Mouse (Mus musculus): ENCODE measurements around the gene Osbpl8.

The Osbpl8 gene

GRCm38 (mm10) chr10:111234450-111235288 is 70.1 kb downstream of the Osbpl8 start:
- DNase-seq (ENCODE audit: low spot score in 2 of 2): no peak

GRCm38 (mm10) chr10:111235289-111235570 is 70.7 kb downstream of the Osbpl8 start:
- DNase-seq (ENCODE audit: low spot score in 2 of 2): no peak

DNA sequence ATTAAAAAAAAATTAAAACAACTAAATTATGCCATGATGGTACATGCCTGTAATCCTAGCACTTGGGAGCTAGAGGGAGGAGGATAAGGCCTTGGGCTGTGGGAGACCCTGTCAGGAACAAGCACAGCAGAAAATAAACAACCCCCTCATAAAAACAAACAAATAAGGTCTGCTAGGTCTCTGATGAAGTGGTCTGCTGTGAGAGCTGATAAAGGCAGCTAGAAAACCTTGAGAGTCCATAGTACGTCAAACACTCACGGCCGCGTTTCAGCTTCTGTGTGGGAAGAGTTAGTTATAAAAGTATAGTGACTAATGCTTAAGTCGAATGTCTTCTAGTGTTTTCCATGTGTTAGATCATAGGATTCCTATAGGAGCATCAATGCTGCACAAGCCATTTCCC is 72.9 kb downstream of the Osbpl8 start:
- DNase-seq (ENCODE audit: low spot score in 2 of 2): no peak

GRCm38 (mm10) chr10:111242677-111243076 is 78.1 kb downstream of the Osbpl8 start:
- no peak for DNase-seq (ENCODE audit: low spot score in 2 of 2)

DNA sequence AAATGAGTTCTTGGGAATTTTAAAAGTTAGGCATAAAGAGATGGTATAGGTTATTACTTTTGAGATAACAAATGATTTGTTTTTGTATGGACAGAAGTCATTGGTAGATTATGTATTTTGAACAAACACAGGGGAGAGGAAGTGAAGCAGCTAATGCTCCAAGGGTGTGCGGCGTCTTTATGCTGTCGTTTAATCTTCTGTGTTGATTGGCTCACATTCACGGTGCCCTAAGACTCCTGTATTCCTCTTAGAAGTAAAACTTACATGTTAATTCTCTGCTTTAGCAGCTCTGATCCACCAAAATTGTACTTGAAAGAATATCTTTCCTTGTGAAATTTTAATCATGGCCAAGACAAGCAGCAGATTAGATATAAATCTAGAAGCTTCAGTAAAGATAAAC is 83.1 kb downstream of the Osbpl8 start:
- DNase-seq (ENCODE audit: low spot score in 2 of 2): no peak

- DNase-seq (ENCODE audit: low spot score in 2 of 2): no peak
These were observed 83.6 kb downstream of the Osbpl8 start for GRCm38 (mm10) chr10:111248177-111248576.

DNA sequence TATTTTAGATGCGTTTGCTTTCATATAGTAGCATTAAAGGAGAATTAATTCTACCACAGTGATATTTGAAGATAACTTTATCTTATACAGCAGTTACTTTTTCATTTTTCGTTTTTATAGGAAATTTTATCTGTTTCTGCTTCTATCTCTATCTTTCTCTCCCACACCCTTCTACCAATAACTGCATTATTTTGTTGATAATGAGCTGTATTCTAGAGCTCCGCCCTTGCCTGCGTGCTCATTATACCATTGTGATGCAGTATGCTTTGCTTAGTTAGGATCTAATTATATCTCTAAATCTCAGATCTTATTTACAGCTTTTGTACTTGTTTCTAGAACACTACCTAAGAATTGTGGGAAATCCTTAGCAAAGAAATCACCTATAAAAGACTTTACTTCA is 85.6 kb downstream of the Osbpl8 start:
- no peak for DNase-seq (ENCODE audit: low spot score in 2 of 2)

DNA sequence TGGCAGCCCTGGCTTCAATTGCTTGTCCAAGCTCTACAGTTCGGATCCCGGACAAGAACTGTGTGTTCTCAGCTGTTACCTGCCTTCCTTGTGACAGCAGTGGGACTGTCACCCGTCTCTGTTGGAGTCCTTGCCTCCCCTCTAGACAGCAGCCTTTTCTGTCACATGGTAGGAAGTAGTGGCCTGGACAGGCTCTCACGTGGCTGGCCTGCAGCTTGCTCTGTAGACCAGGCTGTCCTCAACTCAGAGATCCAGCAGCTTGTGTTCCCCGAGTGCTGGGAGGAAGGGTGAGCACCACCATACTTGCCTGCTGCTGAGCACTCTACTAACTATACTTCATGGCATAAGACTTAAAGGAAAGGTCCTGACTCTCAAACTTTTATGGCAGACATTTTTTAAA is 87.1 kb downstream of the Osbpl8 start:
- DNase-seq (ENCODE audit: low spot score in 2 of 2): no peak

DNA sequence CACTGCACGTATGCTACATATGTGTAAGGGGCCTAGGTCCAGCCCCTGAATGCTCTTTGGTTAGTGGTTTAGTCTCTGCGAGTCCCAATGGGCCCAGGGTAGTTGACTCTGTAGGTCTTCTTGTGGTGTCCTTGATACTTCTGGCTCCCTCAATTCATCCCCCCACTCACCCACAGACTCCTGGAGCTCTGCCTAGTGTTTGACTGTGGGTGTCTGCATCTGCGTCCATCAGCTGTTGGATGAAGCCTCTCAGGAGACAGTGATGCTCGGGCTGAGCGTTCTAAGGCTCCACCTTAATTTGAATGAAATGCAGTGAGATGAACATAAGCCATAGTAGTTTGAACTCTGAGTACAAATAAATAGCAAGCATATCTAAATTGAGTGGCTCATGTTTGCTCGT is 90.7 kb downstream of the Osbpl8 start:
- no peak for DNase-seq (ENCODE audit: low spot score in 2 of 2)

DNA sequence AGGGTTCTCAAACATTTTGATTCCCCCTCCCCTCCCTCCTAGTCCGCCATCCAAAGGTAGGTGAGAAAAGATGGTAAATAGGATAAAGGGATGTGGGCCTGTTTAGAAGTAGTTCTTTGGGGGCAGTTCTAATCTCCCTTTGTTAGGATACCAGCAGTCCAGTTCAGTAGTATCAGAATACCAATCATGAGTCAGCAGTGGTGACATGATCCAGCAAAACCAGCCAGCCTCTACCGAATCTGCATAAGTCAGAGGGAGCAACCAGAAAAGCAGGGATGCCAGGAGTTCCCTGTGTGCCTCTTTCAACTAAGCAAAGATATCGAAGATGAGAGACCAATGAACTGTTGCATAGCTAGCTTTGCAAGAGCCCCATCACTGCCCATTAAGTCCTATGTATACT is 91.6 kb downstream of the Osbpl8 start:
- no peak for DNase-seq (ENCODE audit: low spot score in 2 of 2)

DNA sequence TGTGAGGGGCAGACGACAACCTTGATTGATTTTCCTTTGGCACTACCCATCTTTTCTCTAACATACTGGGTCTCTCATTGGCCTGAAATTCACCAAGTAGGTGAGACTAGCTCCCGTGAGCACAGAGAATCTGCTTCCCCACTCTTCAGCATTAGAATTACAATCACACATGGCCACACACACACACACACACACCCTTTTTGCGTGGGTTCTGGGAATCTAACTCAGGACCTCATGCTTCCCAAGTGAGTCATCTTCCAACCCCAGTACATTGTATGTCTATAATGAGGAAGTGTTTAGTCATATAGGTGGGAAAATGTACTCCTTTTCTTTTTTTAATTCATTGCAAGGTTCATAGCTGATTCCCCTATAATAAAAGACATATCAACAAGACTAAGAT is 92.8 kb downstream of the Osbpl8 start:
- DNase-seq (ENCODE audit: low spot score in 2 of 2): no peak

- DNase-seq (ENCODE audit: low spot score in 2 of 2): no peak
These were observed 93.7 kb downstream of the Osbpl8 start for GRCm38 (mm10) chr10:111258256-111258655.

GRCm38 (mm10) chr10:111271687-111272086 is 107.1 kb downstream of the Osbpl8 start:
- no peak for DNase-seq (ENCODE audit: low spot score in 2 of 2)

DNA sequence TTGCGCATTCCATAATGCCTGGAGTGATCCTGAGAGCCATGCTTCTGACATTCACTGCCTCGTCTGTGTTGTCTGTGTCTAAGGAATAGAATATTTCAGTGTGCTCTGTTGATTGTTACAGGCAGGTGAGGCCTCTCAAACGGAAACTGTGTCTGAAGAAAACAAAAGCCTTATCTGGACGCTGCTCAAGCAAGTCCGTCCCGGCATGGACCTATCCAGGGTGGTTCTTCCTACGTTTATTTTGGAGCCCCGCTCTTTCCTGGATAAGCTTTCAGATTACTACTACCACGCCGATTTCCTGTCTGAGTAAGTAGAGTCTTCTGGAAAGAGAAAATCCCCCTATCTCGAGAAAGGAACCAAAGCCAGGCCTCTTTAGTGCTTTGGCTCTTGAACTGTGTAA is 108.4 kb downstream of the Osbpl8 start:
- no peak for DNase-seq (ENCODE audit: low spot score in 2 of 2)

- no peak for DNase-seq (ENCODE audit: low spot score in 2 of 2)
These were observed 109.0 kb downstream of the Osbpl8 start for GRCm38 (mm10) chr10:111273463-111274088.

DNA sequence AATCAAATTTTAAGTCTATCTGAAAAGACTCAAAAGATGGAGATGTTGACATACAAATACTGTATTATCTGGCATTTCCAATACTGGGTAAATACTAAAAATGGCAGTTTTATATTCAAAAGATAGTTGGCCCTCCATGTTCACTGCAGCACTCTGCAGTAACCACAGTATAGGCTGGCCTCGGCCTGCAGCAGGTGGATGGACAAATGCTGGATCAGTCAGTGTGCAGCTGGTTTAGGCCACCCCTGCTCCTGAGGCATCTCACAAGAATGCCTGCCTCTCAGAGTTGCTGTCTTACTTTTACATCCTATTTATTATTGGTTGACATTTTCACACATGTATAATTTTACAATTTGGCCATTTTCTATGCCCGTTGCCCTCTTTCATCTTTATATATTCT is 111.3 kb downstream of the Osbpl8 start:
- no peak for DNase-seq (ENCODE audit: low spot score in 2 of 2)

DNA sequence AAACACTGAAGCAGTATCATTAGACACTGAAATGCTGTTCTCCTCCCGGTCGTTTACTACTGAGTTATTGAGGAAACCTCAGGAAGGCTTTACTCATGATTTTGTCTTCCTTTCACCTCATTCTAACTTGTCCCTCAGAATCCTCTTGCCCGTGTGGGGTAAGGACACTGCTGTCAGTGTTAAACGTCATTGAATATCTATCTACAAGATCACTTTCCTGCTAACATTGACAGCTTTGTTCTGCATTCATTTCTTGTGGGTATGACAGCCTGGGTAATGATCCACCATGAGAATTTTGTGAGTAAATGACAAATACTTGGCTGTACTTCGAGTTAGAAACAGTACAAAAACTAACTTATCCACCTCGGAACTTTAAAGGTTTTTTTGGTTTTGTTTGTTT is 133.1 kb downstream of the Osbpl8 start:
- no peak for DNase-seq (ENCODE audit: low spot score in 2 of 2)

DNA sequence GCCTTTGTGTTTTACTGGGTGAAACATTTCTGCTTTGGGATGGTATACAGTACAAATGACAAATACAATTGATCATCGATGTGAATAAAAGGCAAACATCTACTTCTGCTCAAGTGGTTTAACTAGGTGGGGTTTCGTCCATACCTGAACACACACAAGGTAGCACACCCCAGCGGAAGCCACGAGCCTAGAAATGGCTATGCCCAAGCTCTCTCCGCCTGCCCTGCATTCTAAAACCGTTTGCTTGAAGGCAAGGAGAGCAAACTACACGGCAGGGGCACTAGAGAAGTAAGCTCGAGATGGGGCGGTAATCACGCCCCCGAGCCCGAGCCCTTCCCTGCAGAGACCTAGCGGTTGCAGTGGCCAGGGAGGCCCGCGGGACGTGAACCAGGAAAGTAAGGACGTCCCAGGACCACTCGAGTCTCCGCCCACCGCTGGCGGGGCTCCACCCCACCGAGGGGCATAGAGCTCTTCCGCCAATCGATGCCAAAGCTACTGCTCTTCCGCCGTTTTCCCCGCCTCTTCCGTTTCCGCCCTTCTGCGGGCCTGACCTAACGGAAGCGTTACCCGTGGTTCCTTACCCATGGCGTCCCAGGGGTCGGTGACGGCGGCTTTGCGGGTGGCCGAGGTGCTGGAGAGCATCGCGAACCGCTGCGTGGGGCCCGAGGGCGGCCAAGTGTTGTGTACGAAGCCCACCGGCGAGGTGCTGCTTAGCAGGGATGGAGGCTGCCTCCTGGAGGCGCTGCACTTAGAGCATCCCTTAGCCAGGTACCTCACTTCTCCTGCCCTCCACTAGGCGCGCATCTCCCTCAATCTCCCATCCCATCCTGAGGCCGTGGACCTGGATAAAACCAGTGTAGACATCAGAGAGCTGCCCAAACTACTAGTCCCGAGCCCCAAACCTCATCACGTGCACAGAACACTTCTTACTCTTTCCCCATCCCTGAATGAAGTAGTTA is 133.9 kb downstream of the Osbpl8 start, which contains the start of gene Bbs10:
Gene Bbs10, plus strand, starts transcription at position 540 of the 959 bp plus-strand sequence.
- peak; percentile 94 to 96 for DNase-seq (ENCODE audit: low spot score in 2 of 2)

GRCm38 (mm10) chr10:111299591-111299990 is 135.0 kb downstream of the Osbpl8 start:
- no peak for DNase-seq (ENCODE audit: low spot score in 2 of 2)

- no peak for DNase-seq (ENCODE audit: low spot score in 2 of 2)
These were observed 136.5 kb downstream of the Osbpl8 start for GRCm38 (mm10) chr10:111301041-111301440.

DNA sequence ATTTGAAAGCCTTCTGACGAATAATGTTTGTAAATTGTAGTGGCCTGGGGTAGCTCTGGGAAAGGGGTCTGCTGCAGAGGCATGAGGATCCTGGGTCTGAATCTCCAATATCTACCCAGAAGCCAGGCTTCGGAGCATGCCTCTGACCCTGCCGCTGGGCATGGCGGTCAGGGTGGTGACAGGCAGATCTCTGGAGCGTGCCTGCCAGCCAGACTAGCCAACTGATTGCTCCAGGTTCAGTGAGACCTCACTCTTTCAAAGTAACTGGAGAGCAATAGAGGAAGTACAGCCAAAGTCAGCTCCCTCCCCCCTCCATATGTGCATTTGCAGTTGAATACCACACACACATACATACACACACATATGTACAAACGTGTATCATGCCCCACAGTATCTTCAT is 137.9 kb downstream of the Osbpl8 start:
- DNase-seq (ENCODE audit: low spot score in 2 of 2): no peak

DNA sequence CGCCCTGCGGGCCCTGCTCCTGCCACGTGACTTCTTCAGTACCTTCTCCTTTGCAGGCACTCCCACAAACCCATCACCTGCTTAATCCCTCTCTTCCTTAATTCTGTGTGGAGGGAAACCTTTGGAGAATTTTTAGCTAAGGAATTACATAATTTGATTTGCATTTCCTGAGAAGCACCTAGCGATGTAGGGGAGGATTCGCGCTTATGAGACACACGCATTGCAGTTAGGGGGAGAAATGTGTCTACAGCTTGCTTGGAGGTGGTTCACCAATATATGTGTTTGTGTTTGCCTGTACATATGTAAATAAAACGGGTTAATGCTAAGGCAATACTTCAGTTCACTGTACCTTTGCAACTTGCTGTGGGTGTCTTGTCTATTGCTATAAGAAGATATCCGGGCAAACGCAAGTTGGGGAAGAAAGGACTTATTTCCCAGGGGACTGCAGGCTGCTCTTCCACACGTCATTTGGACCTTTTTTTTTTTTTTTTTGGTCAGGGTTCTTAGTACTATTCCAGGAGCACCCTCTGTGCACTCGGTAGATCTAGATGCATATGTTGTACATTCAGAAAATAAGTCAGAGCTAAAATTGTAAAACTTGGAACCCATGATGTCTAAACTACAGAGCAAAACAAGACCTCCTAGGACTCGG is 144.4 kb downstream of the Osbpl8 start:
- no peak for DNase-seq (ENCODE audit: low spot score in 2 of 2)

All from spleen, postnatal 36 days (tissue).